ENCODE assay signal across 24 mouse cellular contexts in the genomic region with DNA sequence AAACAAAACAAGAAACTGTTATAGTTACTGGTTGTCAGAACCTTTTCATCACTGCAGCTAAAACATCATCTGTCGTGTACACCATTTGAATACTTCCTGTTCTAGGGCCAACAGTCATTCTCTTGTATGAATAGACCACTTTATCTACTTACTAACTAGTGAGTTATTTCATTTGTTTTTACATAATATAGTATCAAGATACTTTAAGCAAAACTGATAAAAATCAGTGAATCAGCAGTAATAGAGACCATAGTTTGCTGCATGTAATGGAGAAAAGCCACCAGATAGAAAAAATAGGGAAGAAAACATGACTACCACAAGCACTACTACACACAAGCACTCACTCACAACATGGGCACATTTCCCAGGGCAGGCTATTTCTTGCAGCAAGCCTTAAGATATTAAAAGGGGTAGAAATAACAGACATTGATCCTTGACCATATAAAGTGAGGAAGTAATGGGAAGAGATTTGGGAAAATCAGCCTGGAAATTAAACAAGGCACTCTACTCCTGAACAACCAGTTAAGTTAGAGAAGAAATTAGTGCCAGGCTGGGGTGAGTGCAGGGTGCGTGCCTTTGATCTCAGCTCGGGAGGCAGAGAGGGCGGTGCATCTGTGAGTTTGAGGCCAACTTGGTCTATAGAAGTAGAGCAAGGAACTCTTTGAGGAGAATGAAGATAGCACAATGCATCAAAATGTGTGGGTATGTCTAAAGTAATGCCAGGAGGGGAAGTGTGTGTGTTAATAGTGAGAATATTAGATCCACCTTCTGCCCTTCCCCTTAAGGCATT. TPM values are rescaled to one million over a fixed set of nuclear protein-coding genes. Genes with fewer than 3 reads are reported as not detected.
DNase-seq lines count a peak whose midpoint lies in the region; ATAC-seq and TF ChIP-seq lines count a peak whose summit lies in the region.
"Had no signal": no experiment of that assay in that cellular context is flagged by ENCODE, and none has a peak within 500 bp of the region (broad histone marks: within the 10 kb centered on the region; RNA-seq: fewer than 3 reads in every experiment).

No protein-coding gene starts in this region.

- H3K4me2 ChIP-seq in heart, embryonic 16.5 days (ENCODE audit: low read depth, low read length): no peak overlapping the region
- H3K4me2 ChIP-seq: embryonic facial prominence, embryonic 15.5 days; forebrain, embryonic 15.5 days; heart, embryonic 15.5 days; limb, embryonic 13.5 days; liver, embryonic 12.5 days; midbrain, embryonic 11.5 days; neural tube, embryonic 15.5 days; stomach, embryonic 15.5 days had no signal

- H3K4me3 ChIP-seq in heart, embryonic 16.5 days (ENCODE audit: low read length): no peak overlapping the region
- H3K4me3 ChIP-seq in left cerebral cortex, adult 2 months: no peak overlapping the region
- H3K4me3 ChIP-seq: embryonic facial prominence, embryonic 15.5 days; forebrain, embryonic 15.5 days; heart, adult 2 months; heart, embryonic 15.5 days; hindbrain, embryonic 10.5 days; limb, embryonic 13.5 days; liver, embryonic 12.5 days; neural tube, embryonic 15.5 days; stomach, embryonic 15.5 days had no signal

- DNase-seq in heart, postnatal 10 days: no peak
- DNase-seq in T-cell, adult 2 months (ENCODE audit: low spot score): peak; percentile 62
- peak; percentile 60 to 61 for DNase-seq in thymus, postnatal 10 days (ENCODE audit: low spot score in 2 of 2)
- DNase-seq in left cerebral cortex, adult 2 months (ENCODE audit: extremely low spot score in 1 of 2, low spot score in 2 of 2): no peak
- no peak for DNase-seq in layer of hippocampus, adult 9-11 months
- no peak for DNase-seq in left cerebral cortex, adult 9 months (ENCODE audit: low spot score in 2 of 2)
- DNase-seq: cerebellum, adult 11 months; cerebellum, adult 9-11 months; gastrocnemius, postnatal 25 days; heart, adult 2 months; kidney, adult 2 months; lung, adult 18-20 months; lung, postnatal 10 days had no signal

- no peak for ATAC-seq in heart, embryonic 16.5 days (replicated peaks; ENCODE audit: extremely low read depth, insufficient read depth, low FRiP score)
- ATAC-seq: forebrain, embryonic 15.5 days; liver, embryonic 12.5 days had no signal

- intact Hi-C loops in heart, postnatal 10 days (cut with DNase I): no loop called here
- intact Hi-C loops in left cerebral cortex, adult 2 months (cut with DNase I): no loop called here

- peak overlapping the region; percentile 14; the same call in 1 of the 2 replicates for H3K27ac ChIP-seq in heart, embryonic 16.5 days (ENCODE audit: low read length)
- H3K27ac ChIP-seq in left cerebral cortex, adult 2 months: no peak overlapping the region
- H3K27ac ChIP-seq: embryonic facial prominence, embryonic 15.5 days; forebrain, embryonic 15.5 days; heart, adult 2 months; heart, embryonic 15.5 days; hindbrain, embryonic 10.5 days; kidney, postnatal 0 days; limb, embryonic 13.5 days; liver, embryonic 12.5 days; neural tube, embryonic 15.5 days; stomach, embryonic 15.5 days had no signal

- TF ChIP-seq CTCF in left cerebral cortex, adult 2 months (IDR thresholded peaks at IDR 0.05): no peak

- H3K9me3 ChIP-seq in heart, embryonic 16.5 days (replicated peaks; ENCODE audit: control insufficient read depth, low read length): no peaks in the 10 kb centered on the region
- H3K9me3 ChIP-seq: embryonic facial prominence, embryonic 15.5 days; forebrain, embryonic 15.5 days; heart, embryonic 15.5 days; hindbrain, embryonic 10.5 days; limb, embryonic 13.5 days; liver, embryonic 12.5 days; neural tube, embryonic 15.5 days; stomach, embryonic 15.5 days had no signal

- no peaks in the 10 kb centered on the region for H3K36me3 ChIP-seq in heart, embryonic 16.5 days (ENCODE audit: control insufficient read depth, insufficient read depth)
- H3K36me3 ChIP-seq: embryonic facial prominence, embryonic 15.5 days; forebrain, embryonic 15.5 days; heart, embryonic 15.5 days; limb, embryonic 13.5 days; liver, embryonic 12.5 days; neural tube, embryonic 15.5 days; stomach, embryonic 15.5 days had no signal

- H3K4me1 ChIP-seq in heart, embryonic 16.5 days (ENCODE audit: control insufficient read depth, insufficient read depth, low read length): peaks cover 26% of the 10 kb centered on the region

- H3K27me3 ChIP-seq in heart, embryonic 16.5 days (ENCODE audit: control insufficient read depth, insufficient read depth, low read length): no peaks in the 10 kb centered on the region
- H3K27me3 ChIP-seq: embryonic facial prominence, embryonic 15.5 days; forebrain, embryonic 15.5 days; heart, embryonic 15.5 days; limb, embryonic 13.5 days; liver, embryonic 12.5 days; neural tube, embryonic 15.5 days; stomach, embryonic 15.5 days had no signal

- H3K9ac ChIP-seq in heart, embryonic 16.5 days (ENCODE audit: low read length): no peak overlapping the region
- H3K9ac ChIP-seq: embryonic facial prominence, embryonic 15.5 days; forebrain, embryonic 15.5 days; heart, embryonic 15.5 days; limb, embryonic 13.5 days; liver, embryonic 12.5 days; neural tube, embryonic 15.5 days; stomach, embryonic 15.5 days had no signal

- WGBS in heart, embryonic 16.5 days: 63% methylated on average over 4 of the region's 4 CpGs

RNA-seq across cellular contexts. Expression of a gene that starts 30.9 kb away (rescaled TPM):
- 51.8 and 55.8 TPM in 2 replicates for polyA plus RNA-seq in heart, embryonic 16.5 days (2015; fragmentation: Nextera tagmentation; extraction: Ambion mirVana)
- total RNA-seq in heart, postnatal 10 days (2021): 100 to 1,000 TPM; 137 to 138 TPM
- total RNA-seq in left cerebral cortex, adult 2 months (2021): 100 to 1,000 TPM in 1 of 2 experiments, 10 to 100 TPM in 1; 99.7 to 103 TPM

Comparison
In these comparisons a context has a peak if more than half of its experiments do, and no peak if none do; other contexts are left out.
1. DNase-seq: peak in T-cell, adult 2 months (single experiment) and thymus, postnatal 10 days (2 of 2); none in heart, postnatal 10 days (0 of 2), left cerebral cortex, adult 2 months (0 of 2), layer of hippocampus, adult 9-11 months (single experiment) and left cerebral cortex, adult 9 months (0 of 2).